Mouse (Mus musculus) bone marrow macrophage, adult 2 months (primary cell): ENCODE data around the gene Frat2.

Experiments
- CTCF ChIP-seq: IDR thresholded peaks from 2 replicates; pipeline ENCODE4 v1.5.1; 2012; ENCODE audit warnings: low read depth, mild to moderate bottlenecking, low read length, moderate library complexity
- POLR2A ChIP-seq: IDR thresholded peaks from 2 replicates; pipeline ENCODE4 v1.6.1; 2012; ENCODE audit warnings: mild to moderate bottlenecking, low read depth, low read length, borderline replicate concordance

DNA sequence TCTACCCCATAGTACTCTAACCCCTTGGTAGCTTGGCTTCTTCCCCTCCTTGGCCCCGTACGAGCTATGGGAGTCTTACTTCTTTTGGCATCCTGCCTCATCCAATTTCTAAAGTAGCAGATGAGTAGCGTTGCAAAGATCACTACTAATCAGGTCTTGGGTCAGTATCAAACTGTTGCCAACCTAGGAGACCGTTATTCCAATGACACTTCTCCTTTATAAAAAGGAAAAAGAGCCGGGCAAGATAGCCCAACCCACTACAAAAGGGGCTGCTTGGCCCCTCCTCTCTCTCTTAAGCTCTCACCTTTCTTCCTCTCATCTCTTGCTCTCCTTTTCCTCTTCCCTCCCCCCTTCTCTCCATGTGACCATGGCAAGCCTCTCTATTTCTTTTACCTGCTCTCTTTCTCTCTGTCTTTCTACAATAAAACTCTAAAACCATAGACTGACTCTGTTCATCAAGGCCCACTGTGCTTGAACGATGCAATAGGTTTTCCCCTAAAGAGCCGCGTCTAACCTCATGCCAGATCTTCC is 39.8 kb downstream of the Frat2 start:
- TF ChIP-seq POLR2A (no peak), CTCF (no peak)
